In the genomic region with DNA sequence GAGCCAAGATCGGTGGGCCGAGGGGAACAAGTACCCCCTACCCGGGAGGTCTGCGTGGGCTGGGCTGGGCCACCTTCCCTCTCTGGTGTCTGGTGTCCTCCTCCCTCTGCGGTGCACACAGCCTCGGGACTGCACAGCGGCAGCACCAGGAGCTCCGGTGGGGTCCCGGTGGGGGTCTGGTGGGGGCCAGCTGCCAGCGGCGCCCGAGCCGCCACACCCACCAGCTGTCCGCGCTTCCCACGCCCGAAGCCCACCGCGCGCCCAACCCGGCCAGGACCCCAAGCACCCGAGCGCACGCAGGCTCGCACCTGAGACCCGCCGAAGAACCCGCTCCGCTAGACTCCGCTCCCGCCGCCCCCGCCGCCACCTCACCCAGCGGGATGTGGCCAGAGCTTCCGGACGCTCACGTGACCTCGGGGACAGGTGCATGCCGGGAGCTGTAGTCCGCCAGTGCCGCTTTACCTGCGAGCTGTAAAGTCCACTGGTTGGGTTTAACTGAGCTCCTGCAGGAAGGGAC, we compare ENCODE assay signal across 1 mouse cellular context.
TF ChIP-seq lines count a peak whose summit lies in the region.

A gene (minus strand): TSS at position 365 of the 517 bp plus-strand sequence.

TF ChIP-seq in MEL, 35 proteins besides CTCF, POLR2A, EP300 and RAD21 (continued from another document):
- TF ChIP-seq NRF1 (IDR thresholded peaks at IDR 0.05; ENCODE audit: insufficient read depth, low read depth, low read length, poor library complexity, severe bottlenecking) (no peak), MYB (IDR thresholded peaks at IDR 0.05; ENCODE audit: low read depth, low read length) (no peak), POLR2AphosphoS5 (IDR thresholded peaks at IDR 0.05; ENCODE audit: borderline replicate concordance, low read depth, low read length) (no peak)
